Mouse (Mus musculus) cerebellum, postnatal 10 days (tissue): ENCODE data around the gene Adarb2.

Experiments
- DNase-seq, 2 experiments: peaks; one replicate each; pipeline ENCODE4 v3.0.0; 2021; ENCODE audit warnings: mixed read lengths in 2 of 2

The Adarb2 gene

GRCm38 (mm10) chr13:8202681-8203476 lies at the start of gene Adarb2:
Adarb2 (plus strand) TSS chr13:8202866.
- DNase-seq: peak; percentile 69 to 73

GRCm38 (mm10) chr13:8173800-8174199 lies 28.9 kb upstream of the Adarb2 start:
- peak; percentile 44 for DNase-seq

- DNase-seq: no peak
Measured at GRCm38 (mm10) chr13:8191977-8192376, 10.7 kb upstream of the Adarb2 start.

GRCm38 (mm10) chr13:8199186-8199880 lies 3.3 kb upstream of the Adarb2 start:
- DNase-seq: peak; percentile 60 to 64

GRCm38 (mm10) chr13:8203477-8203813 lies 779 bp downstream of the Adarb2 start:
- peak; percentile 80 to 84 for DNase-seq

GRCm38 (mm10) chr13:8207337-8207736 lies 4.7 kb downstream of the Adarb2 start:
- DNase-seq: peak; percentile 66 to 70

- DNase-seq: peak; percentile 51 to 60
Measured at GRCm38 (mm10) chr13:8210776-8211175, 8.1 kb downstream of the Adarb2 start.

GRCm38 (mm10) chr13:8238871-8239270 lies 36.2 kb downstream of the Adarb2 start:
- peak; percentile 41 to 71 for DNase-seq

GRCm38 (mm10) chr13:8248016-8248667 lies 45.5 kb downstream of the Adarb2 start:
- no peak for DNase-seq

- peak; percentile 91 to 94 for DNase-seq
Measured at GRCm38 (mm10) chr13:8272158-8272945, 69.7 kb downstream of the Adarb2 start.

- peak; percentile 23 to 33 for DNase-seq
Measured at GRCm38 (mm10) chr13:8283116-8283515, 80.5 kb downstream of the Adarb2 start.

GRCm38 (mm10) chr13:8316347-8317141 lies 113.9 kb downstream of the Adarb2 start:
- DNase-seq: no peak

GRCm38 (mm10) chr13:8333589-8334455 lies 131.2 kb downstream of the Adarb2 start:
- no peak for DNase-seq

GRCm38 (mm10) chr13:8334580-8334979 lies 131.9 kb downstream of the Adarb2 start:
- DNase-seq: no peak

- peak; percentile 61 to 67 for DNase-seq
Measured at GRCm38 (mm10) chr13:8341086-8341807, 138.6 kb downstream of the Adarb2 start.

- DNase-seq: peak; percentile 56 to 64
Measured at GRCm38 (mm10) chr13:8347147-8347546, 144.5 kb downstream of the Adarb2 start.

GRCm38 (mm10) chr13:8352341-8352740 lies 149.7 kb downstream of the Adarb2 start:
- peak; percentile 64 to 66 for DNase-seq

- DNase-seq: no peak
Measured at GRCm38 (mm10) chr13:8352952-8353351, 150.3 kb downstream of the Adarb2 start.

GRCm38 (mm10) chr13:8365523-8365922 lies 162.9 kb downstream of the Adarb2 start:
- no peak for DNase-seq

GRCm38 (mm10) chr13:8366087-8366486 lies 163.4 kb downstream of the Adarb2 start:
- no peak for DNase-seq
